Mouse (Mus musculus): ENCODE results near the gene Pelo. TPM values are rescaled to one million over a fixed set of nuclear protein-coding genes. Genes with fewer than 3 reads are reported as not detected.

Gene Pelo
- polyA plus RNA-seq, 1 experiment from 2014 or later, result 6.2 TPM

GRCm38 (mm10) chr13:115071431-115071830 lies 18.6 kb downstream of the Pelo start:
- no peaks in the 10 kb centered on the region for H3K27me3 ChIP-seq
- no peak for ATAC-seq (ENCODE audit: insufficient number of reproducible peaks, insufficient read depth, low FRiP score, low TSS enrichment)
- H3K9me3 ChIP-seq, result no peaks in the 10 kb centered on the region
- H3K9ac ChIP-seq, result no peak overlapping the region
- no peaks in the 10 kb centered on the region for H3K36me3 ChIP-seq
- H3K27ac ChIP-seq, result no peak overlapping the region
- WGBS, result 83% methylated on average over 3 of the region's 3 CpGs
- no peaks in the 10 kb centered on the region for H3K4me1 ChIP-seq
- no peak overlapping the region for H3K4me3 ChIP-seq
- no peak overlapping the region for H3K4me2 ChIP-seq (replicated peaks)

- Histone ChIP-seq H3K4me2 (replicated peaks) (no peak overlapping the region), H3K4me1 (no peaks in the 10 kb centered on the region), H3K9me3 (no peaks in the 10 kb centered on the region), H3K9ac (no peak overlapping the region), H3K27me3 (no peaks in the 10 kb centered on the region), H3K4me3 (no peak overlapping the region), H3K27ac (no peak overlapping the region), H3K36me3 (no peaks in the 10 kb centered on the region)
- no peak for ATAC-seq (ENCODE audit: insufficient number of reproducible peaks, insufficient read depth, low FRiP score, low TSS enrichment)
- 83% methylated on average over 1 of the region's 1 CpGs for WGBS
These were observed 22.0 kb downstream of the Pelo start for GRCm38 (mm10) chr13:115067968-115068330.

- Histone ChIP-seq H3K4me3 (no peak overlapping the region), H3K4me1 (no peaks in the 10 kb centered on the region), H3K4me2 (replicated peaks) (no peak overlapping the region), H3K27me3 (no peaks in the 10 kb centered on the region), H3K36me3 (no peaks in the 10 kb centered on the region), H3K27ac (no peak overlapping the region), H3K9me3 (no peaks in the 10 kb centered on the region), H3K9ac (no peak overlapping the region)
- no peak for ATAC-seq (ENCODE audit: insufficient number of reproducible peaks, insufficient read depth, low FRiP score, low TSS enrichment)
- 90% methylated on average over 4 of the region's 4 CpGs for WGBS
These were observed 22.5 kb downstream of the Pelo start for GRCm38 (mm10) chr13:115067324-115067967.

GRCm38 (mm10) chr13:115057555-115057954 lies 32.4 kb downstream of the Pelo start:
- 83% methylated on average over 5 of the region's 5 CpGs for WGBS

GRCm38 (mm10) chr13:115054783-115055182 lies 35.2 kb downstream of the Pelo start:
- no peak overlapping the region for H3K4me2 ChIP-seq (replicated peaks)
- no peaks in the 10 kb centered on the region for H3K27me3 ChIP-seq
- no peak for ATAC-seq (ENCODE audit: insufficient number of reproducible peaks, insufficient read depth, low FRiP score, low TSS enrichment)
- H3K4me1 ChIP-seq, result no peaks in the 10 kb centered on the region
- H3K27ac ChIP-seq, result no peak overlapping the region
- H3K36me3 ChIP-seq, result no peaks in the 10 kb centered on the region
- H3K4me3 ChIP-seq, result no peak overlapping the region
- no peaks in the 10 kb centered on the region for H3K9me3 ChIP-seq
- H3K9ac ChIP-seq, result no peak overlapping the region
- 55% methylated on average over 9 of the region's 9 CpGs for WGBS

More at GRCm38 (mm10) chr13:115057555-115057954, 32.4 kb downstream of the Pelo start:
- Histone ChIP-seq H3K9me3 (no peaks in the 10 kb centered on the region), H3K4me3 (no peak overlapping the region), H3K4me1 (no peaks in the 10 kb centered on the region), H3K27ac (no peak overlapping the region), H3K9ac (no peak overlapping the region), H3K4me2 (replicated peaks) (no peak overlapping the region), H3K27me3 (no peaks in the 10 kb centered on the region), H3K36me3 (no peaks in the 10 kb centered on the region)
- no peak for ATAC-seq (ENCODE audit: insufficient number of reproducible peaks, insufficient read depth, low FRiP score, low TSS enrichment)

GRCm38 (mm10) chr13:115052568-115052967 lies 37.4 kb downstream of the Pelo start:
- Histone ChIP-seq H3K4me1 (no peaks in the 10 kb centered on the region), H3K27me3 (no peaks in the 10 kb centered on the region), H3K4me2 (replicated peaks) (no peak overlapping the region), H3K36me3 (no peaks in the 10 kb centered on the region), H3K9me3 (no peaks in the 10 kb centered on the region), H3K4me3 (no peak overlapping the region), H3K9ac (no peak overlapping the region), H3K27ac (no peak overlapping the region)
- 86% methylated on average over 7 of the region's 7 CpGs for WGBS
- ATAC-seq (ENCODE audit: insufficient number of reproducible peaks, insufficient read depth, low FRiP score, low TSS enrichment), result no peak

GRCm38 (mm10) chr13:115050660-115051559 lies 39.1 kb downstream of the Pelo start:
- Histone ChIP-seq H3K4me2 (replicated peaks) (no peak overlapping the region), H3K27ac (no peak overlapping the region), H3K4me3 (no peak overlapping the region), H3K36me3 (no peaks in the 10 kb centered on the region), H3K9ac (no peak overlapping the region), H3K27me3 (no peaks in the 10 kb centered on the region), H3K4me1 (no peaks in the 10 kb centered on the region), H3K9me3 (no peaks in the 10 kb centered on the region)
- WGBS, result 87% methylated on average over 13 of the region's 13 CpGs
- ATAC-seq (ENCODE audit: insufficient number of reproducible peaks, insufficient read depth, low FRiP score, low TSS enrichment), result no peak

GRCm38 (mm10) chr13:115042652-115043051 lies 47.3 kb downstream of the Pelo start:
- Histone ChIP-seq H3K9ac (no peak overlapping the region), H3K36me3 (no peaks in the 10 kb centered on the region), H3K4me2 (replicated peaks) (no peak overlapping the region), H3K4me1 (no peaks in the 10 kb centered on the region), H3K27ac (no peak overlapping the region), H3K9me3 (no peaks in the 10 kb centered on the region), H3K4me3 (no peak overlapping the region), H3K27me3 (no peaks in the 10 kb centered on the region)
- no peak for ATAC-seq (ENCODE audit: insufficient number of reproducible peaks, insufficient read depth, low FRiP score, low TSS enrichment)
- 52% methylated on average over 2 of the region's 2 CpGs for WGBS

Other genes starting within 250 kb of the Pelo start
- 2.8 and 3.3 TPM in 2 replicates for gene Itga2, start 158.1 kb downstream of the Pelo start, polyA plus RNA-seq (2016; fragmentation: Nextera tagmentation; extraction: Ambion mirVana)
- 2.4 and 2.5 TPM in 2 replicates for gene Gm49395, start 11.7 kb upstream of the Pelo start, polyA plus RNA-seq (2016; fragmentation: Nextera tagmentation; extraction: Ambion mirVana)
- 3.4 and 3.8 TPM in 2 replicates for gene Itga1, start 11.8 kb upstream of the Pelo start, polyA plus RNA-seq (2016; fragmentation: Nextera tagmentation; extraction: Ambion mirVana)

All from embryonic facial prominence, embryonic 12.5 days (tissue).